Mouse (Mus musculus) ES-E14 (cell line): ENCODE measurements at regions not wholly inside any gene's neighbourhood (a gene's known extent, or its start where the extent isn't known, plus 50 kb on each side); places are given as distances from the start of the nearest gene placed in this dataset.

Experiments used
- DNase-seq: peaks from one replicate; pipeline ENCODE4 v3.0.0-alpha.2; 2013; ENCODE audit warnings: low read depth, low spot score
- H3K27ac ChIP-seq: 2 replicates; pipeline ENCODE4 v1.5.1; 2012; ENCODE audit warnings: low read depth, mild to moderate bottlenecking, low read length, moderate library complexity, mixed read lengths; ENCODE audit not compliant: poor library complexity, insufficient read depth, severe bottlenecking
- H3K36me3 ChIP-seq: 2 replicates; pipeline ENCODE4 v1.6.1; 2012; ENCODE audit warnings: mild to moderate bottlenecking, low read length, moderate library complexity, mixed read lengths; ENCODE audit not compliant: control insufficient read depth, poor library complexity, insufficient read depth, severe bottlenecking
- H3K4me1 ChIP-seq, 2 experiments: fragments of 150-350 bp in 1 of 2; sonication (generic) in 1 of 2; 2 replicates each; pipeline ENCODE4 v1.6.1; 2012; ENCODE audit warnings: low read length in 2 of 2, mild to moderate bottlenecking in 1 of 2, mixed read lengths in 1 of 2; ENCODE audit not compliant: control insufficient read depth in 2 of 2, insufficient read depth in 2 of 2, poor library complexity in 1 of 2
- H3K4me3 ChIP-seq, 2 experiments: fragments of 150-350 bp in 1 of 2; sonication (generic) in 1 of 2; 2 replicates each; pipeline ENCODE4 v1.5.1; 2012; ENCODE audit warnings: low read length in 2 of 2, low read depth in 1 of 2, mild to moderate bottlenecking in 1 of 2, mixed read lengths in 1 of 2; ENCODE audit not compliant: insufficient read depth in 1 of 2, poor library complexity in 1 of 2, severe bottlenecking in 1 of 2
- H3K9ac ChIP-seq: 2 replicates; pipeline ENCODE4 v1.6.1; 2012; ENCODE audit warnings: low read depth, mild to moderate bottlenecking, low read length, mixed read lengths; ENCODE audit not compliant: poor library complexity, insufficient read depth, severe bottlenecking
- H3K9me3 ChIP-seq: fragments of 150-350 bp; sonication (generic); 2 replicates; pipeline ENCODE4 v1.6.1; 2012; ENCODE audit warnings: low read depth, mild to moderate bottlenecking, low read length; ENCODE audit not compliant: control insufficient read depth, insufficient read depth
- CHD2 ChIP-seq: IDR thresholded peaks from 2 replicates; pipeline ENCODE4 v1.6.1; 2014; ENCODE audit warnings: mild to moderate bottlenecking, low read depth, low read length, inconsistent platforms
- HCFC1 ChIP-seq: IDR thresholded peaks from 2 replicates; pipeline ENCODE4 v1.6.1; 2012; ENCODE audit warnings: low read length, inconsistent platforms, borderline replicate concordance; ENCODE audit not compliant: insufficient read depth
- MAFK ChIP-seq: IDR thresholded peaks from 2 replicates; pipeline ENCODE4 v1.6.1; 2014; ENCODE audit warnings: mild to moderate bottlenecking, low read depth, low read length, inconsistent platforms; ENCODE audit not compliant: insufficient read depth
- ZC3H11A ChIP-seq: IDR thresholded peaks from 2 replicates; pipeline ENCODE4 v1.6.1; 2012; ENCODE audit warnings: low read depth, mild to moderate bottlenecking, inconsistent platforms, low read length, borderline replicate concordance
- ZNF384 ChIP-seq: IDR thresholded peaks from 2 replicates; pipeline ENCODE4 v1.6.1; 2012; ENCODE audit warnings: low read depth, low read length, inconsistent platforms
- in situ Hi-C, 2 experiments: fragments of 600-800 bp; cut with MboI; formaldehyde crosslinking; loops; one replicate each; pipeline ENCODE4 v1.15.1; 2025; ENCODE audit warnings: low sequenced_read_pairs in 2 of 2, inconsistent platforms in 1 of 2; ENCODE audit not compliant: unreplicated experiment in 2 of 2

DNA sequence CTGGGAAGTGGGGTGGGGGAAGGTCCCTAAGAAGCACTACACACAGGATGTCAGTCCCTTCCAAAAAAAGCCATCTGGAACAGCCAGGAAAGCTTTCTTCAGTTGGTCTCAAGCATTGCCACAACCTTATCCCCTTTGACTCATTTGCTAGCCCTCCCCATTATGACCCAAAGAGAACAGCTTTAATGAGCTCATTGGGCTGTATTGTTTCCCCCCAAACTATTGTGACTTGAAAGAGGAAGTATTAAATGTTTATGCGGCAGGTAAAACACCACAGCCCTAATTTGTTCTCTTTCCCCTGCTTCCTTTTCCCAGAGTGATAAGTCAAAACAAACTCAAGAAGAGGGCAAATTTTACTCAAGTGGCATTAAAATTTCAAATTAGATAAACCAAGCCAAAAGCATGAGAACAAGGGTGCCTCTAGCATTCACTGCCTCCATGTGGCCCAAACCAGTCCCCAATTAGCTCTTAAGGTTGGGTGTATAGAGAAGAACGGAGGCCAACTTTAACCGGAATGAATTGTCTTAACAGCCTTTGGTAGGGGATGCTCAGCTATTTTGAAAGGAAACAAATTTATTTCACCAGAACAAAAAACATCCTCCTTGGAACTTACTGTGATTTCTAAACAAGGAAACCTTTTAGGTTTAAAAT lies 196.7 kb upstream of the Sp8 start:
- TF ChIP-seq ZC3H11A (no peak), HCFC1 (no peak), CHD2 (no peak), MAFK (no peak), ZNF384 (no peak)
- no peak overlapping the region for H3K4me3 ChIP-seq
- DNase-seq: no peak
- no peaks in the 10 kb centered on the region for H3K36me3 ChIP-seq
- peaks cover 3 to 5% of the 10 kb centered on the region in 2 experiments; a peak in 1 of 4 replicates for H3K4me1 ChIP-seq
- in situ Hi-C loops: no loop called here
- H3K9ac ChIP-seq: no peak overlapping the region
- H3K9me3 ChIP-seq: no peaks in the 10 kb centered on the region
- no peak overlapping the region for H3K27ac ChIP-seq

GRCm38 (mm10) chr12:118648673-118649072 lies 197.5 kb upstream of the Sp8 start:
- H3K9me3 ChIP-seq: no peaks in the 10 kb centered on the region
- H3K4me3 ChIP-seq: no peak overlapping the region
- TF ChIP-seq ZNF384 (no peak), ZC3H11A (no peak), CHD2 (no peak), HCFC1 (no peak), MAFK (no peak)
- H3K9ac ChIP-seq: no peak overlapping the region
- no peak overlapping the region for H3K27ac ChIP-seq
- DNase-seq: no peak
- peaks cover 3 to 5% of the 10 kb centered on the region in 2 experiments; a peak in 1 of 4 replicates for H3K4me1 ChIP-seq
- in situ Hi-C loops: no loop called here
- no peaks in the 10 kb centered on the region for H3K36me3 ChIP-seq

GRCm38 (mm10) chr12:118647270-118648042 lies 198.7 kb upstream of the Sp8 start:
- Histone ChIP-seq H3K4me3 (no peak overlapping the region), H3K36me3 (no peaks in the 10 kb centered on the region), H3K27ac (no peak overlapping the region), H3K9me3 (no peaks in the 10 kb centered on the region), H3K4me1 (peaks cover 3 to 5% of the 10 kb centered on the region in 2 experiments; a peak in 1 of 4 replicates), H3K9ac (no peak overlapping the region)
- no peak for DNase-seq
- no peak for TF ChIP-seq ZNF384
- TF ChIP-seq ZC3H11A: no peak
- TF ChIP-seq CHD2: no peak
- TF ChIP-seq HCFC1: no peak
- TF ChIP-seq MAFK: no peak
- in situ Hi-C loops: no loop called here

- no peak overlapping the region for H3K27ac ChIP-seq
- no peak overlapping the region for H3K4me3 ChIP-seq
- no peak overlapping the region for H3K9ac ChIP-seq
- H3K4me1 ChIP-seq: no peaks in the 10 kb centered on the region
- TF ChIP-seq ZC3H11A (no peak), MAFK (no peak), HCFC1 (no peak), CHD2 (no peak), ZNF384 (no peak)
- in situ Hi-C loops: no loop called here
- DNase-seq: no peak
- no peaks in the 10 kb centered on the region for H3K9me3 ChIP-seq
- H3K36me3 ChIP-seq: no peaks in the 10 kb centered on the region
Observed at GRCm38 (mm10) chr12:118640925-118641324, 205.2 kb upstream of the Sp8 start.
